23 mouse cellular contexts compared by ENCODE assay signal in the genomic region with DNA sequence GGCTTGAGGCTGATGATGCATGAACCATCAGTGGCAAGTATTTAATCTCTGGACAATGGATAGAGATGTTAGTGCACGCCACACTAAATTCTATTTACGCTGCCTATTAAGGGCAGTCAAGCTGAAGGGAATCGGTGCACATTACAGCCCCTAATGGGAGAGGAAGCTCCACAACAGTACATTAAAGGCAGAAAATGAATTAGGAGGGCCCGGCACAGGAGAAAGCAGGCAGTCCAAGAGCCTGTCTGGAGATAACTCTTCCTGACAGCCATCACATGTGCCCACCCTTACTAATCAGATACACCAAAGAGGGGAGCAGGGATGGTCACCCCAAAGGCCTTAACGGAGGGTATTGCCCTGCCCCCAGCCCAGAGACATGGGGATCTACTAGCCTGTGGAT.
A peak's percentile ranks its signal among the peaks of the same experiment; 100 is the strongest.
DNase-seq lines count a peak whose midpoint lies in the region; ATAC-seq and TF ChIP-seq lines count a peak whose summit lies in the region.
"Had no signal": no experiment of that assay in that cellular context is flagged by ENCODE, and none has a peak within 500 bp of the region (broad histone marks: within the 10 kb centered on the region; RNA-seq: fewer than 3 reads in every experiment).

No protein-coding gene starts in this region.

- H3K27ac ChIP-seq in hindbrain, embryonic 12.5 days, result no peak overlapping the region
- H3K27ac ChIP-seq in hindbrain, embryonic 10.5 days, result no peak overlapping the region
- no peak overlapping the region for H3K27ac ChIP-seq in midbrain, embryonic 11.5 days (ENCODE audit: low read depth, low read length)
- H3K27ac ChIP-seq in midbrain, embryonic 16.5 days (ENCODE audit: low read length), result no peak overlapping the region
- H3K27ac ChIP-seq in embryonic facial prominence, embryonic 14.5 days (replicated peaks; ENCODE audit: low read depth, low read length), result no peak overlapping the region
- no peak overlapping the region for H3K27ac ChIP-seq in thymus, adult 2 months (ENCODE audit: control insufficient read depth, insufficient read depth, low read length)
- H3K27ac ChIP-seq: embryonic facial prominence, embryonic 13.5 days; gastrocnemius, adult 2 months; intestine, embryonic 15.5 days; layer of hippocampus, adult 2 months; limb, embryonic 10.5 days; liver, embryonic 15.5 days; lung, embryonic 15.5 days had no signal

- H3K9me3 ChIP-seq in hindbrain, embryonic 12.5 days (replicated peaks), result no peaks in the 10 kb centered on the region
- no peaks in the 10 kb centered on the region for H3K9me3 ChIP-seq in hindbrain, embryonic 10.5 days
- H3K9me3 ChIP-seq in midbrain, embryonic 11.5 days (ENCODE audit: control insufficient read depth, low read length), result no peaks in the 10 kb centered on the region
- H3K9me3 ChIP-seq in midbrain, embryonic 16.5 days (replicated peaks; ENCODE audit: control insufficient read depth, low read length, poor library complexity, severe bottlenecking), result no peaks in the 10 kb centered on the region
- H3K9me3 ChIP-seq in embryonic facial prominence, embryonic 14.5 days (ENCODE audit: control insufficient read depth, low read length), result no peaks in the 10 kb centered on the region
- H3K9me3 ChIP-seq: embryonic facial prominence, embryonic 13.5 days; intestine, embryonic 15.5 days; limb, embryonic 10.5 days; liver, embryonic 15.5 days; lung, embryonic 15.5 days had no signal

- no peak overlapping the region for H3K9ac ChIP-seq in hindbrain, embryonic 12.5 days
- no peak overlapping the region for H3K9ac ChIP-seq in midbrain, embryonic 11.5 days (ENCODE audit: low read length)
- no peak overlapping the region for H3K9ac ChIP-seq in midbrain, embryonic 16.5 days (ENCODE audit: low read depth, low read length)
- no peak overlapping the region for H3K9ac ChIP-seq in embryonic facial prominence, embryonic 14.5 days (ENCODE audit: low read depth, low read length)
- H3K9ac ChIP-seq: embryonic facial prominence, embryonic 13.5 days; intestine, embryonic 15.5 days; liver, embryonic 15.5 days; lung, embryonic 15.5 days had no signal

- no peak for TF ChIP-seq CTCF in thymus, adult 2 months (IDR thresholded peaks at IDR 0.05; ENCODE audit: borderline replicate concordance, control insufficient read depth, extremely low read depth, insufficient read depth, low read length, poor library complexity)

- H3K4me1 ChIP-seq in hindbrain, embryonic 12.5 days, result no peaks in the 10 kb centered on the region
- H3K4me1 ChIP-seq in hindbrain, embryonic 10.5 days (replicated peaks), result no peaks in the 10 kb centered on the region
- H3K4me1 ChIP-seq in midbrain, embryonic 11.5 days (ENCODE audit: control insufficient read depth, insufficient read depth, low read length), result no peaks in the 10 kb centered on the region
- no peaks in the 10 kb centered on the region for H3K4me1 ChIP-seq in midbrain, embryonic 16.5 days (ENCODE audit: control insufficient read depth, insufficient read depth, low read length)
- H3K4me1 ChIP-seq in embryonic facial prominence, embryonic 14.5 days (ENCODE audit: control insufficient read depth, insufficient read depth, low read length), result no peaks in the 10 kb centered on the region
- H3K4me1 ChIP-seq in thymus, adult 2 months (replicated peaks; ENCODE audit: control insufficient read depth, insufficient read depth, low read length), result no peaks in the 10 kb centered on the region
- H3K4me1 ChIP-seq: embryonic facial prominence, embryonic 13.5 days; intestine, embryonic 15.5 days; limb, embryonic 10.5 days; liver, embryonic 15.5 days; lung, embryonic 15.5 days had no signal

- DNase-seq in hindbrain, embryonic 10.5 days (ENCODE audit: low spot score), result no peak
- peak; percentile 76 for DNase-seq in midbrain, embryonic 11.5 days (ENCODE audit: low spot score, missing footprints)
- DNase-seq in Muller cell, postnatal 12 days (ENCODE audit: inconsistent ontology term), result peak; percentile 20
- DNase-seq in embryonic facial prominence, embryonic 14.5 days (ENCODE audit: low spot score), result peak; percentile 34
- DNase-seq in thymus, adult 2 months, result no peak
- DNase-seq: adrenal gland, adult 2 months; B cell, adult 2 months; cerebellum, adult 18-20 months; cerebellum, postnatal 14 days; gastrocnemius, adult 2 months; kidney, postnatal 14 days; liver; lung, postnatal 4 days had no signal

- no peaks in the 10 kb centered on the region for H3K36me3 ChIP-seq in hindbrain, embryonic 12.5 days
- H3K36me3 ChIP-seq in hindbrain, embryonic 10.5 days, result no peaks in the 10 kb centered on the region
- H3K36me3 ChIP-seq in midbrain, embryonic 11.5 days (ENCODE audit: control insufficient read depth, insufficient read depth, low read length), result no peaks in the 10 kb centered on the region
- H3K36me3 ChIP-seq in midbrain, embryonic 16.5 days (ENCODE audit: control insufficient read depth, insufficient read depth, low read length), result no peaks in the 10 kb centered on the region
- H3K36me3 ChIP-seq in embryonic facial prominence, embryonic 14.5 days (ENCODE audit: control insufficient read depth, insufficient read depth, low read length), result no peaks in the 10 kb centered on the region
- H3K36me3 ChIP-seq in thymus, adult 2 months (ENCODE audit: control insufficient read depth, insufficient read depth, low read length), result no peaks in the 10 kb centered on the region
- H3K36me3 ChIP-seq: embryonic facial prominence, embryonic 13.5 days; G1E; intestine, embryonic 15.5 days; limb, embryonic 10.5 days; liver, embryonic 15.5 days; lung, embryonic 15.5 days had no signal

- H3K4me2 ChIP-seq in hindbrain, embryonic 12.5 days (replicated peaks), result no peak overlapping the region
- no peak overlapping the region for H3K4me2 ChIP-seq in midbrain, embryonic 11.5 days
- H3K4me2 ChIP-seq in midbrain, embryonic 16.5 days (ENCODE audit: low read length), result no peak overlapping the region
- no peak overlapping the region for H3K4me2 ChIP-seq in embryonic facial prominence, embryonic 14.5 days (ENCODE audit: low read depth, low read length)
- H3K4me2 ChIP-seq: embryonic facial prominence, embryonic 13.5 days; intestine, embryonic 15.5 days; liver, embryonic 15.5 days; lung, embryonic 15.5 days had no signal

- H3K27me3 ChIP-seq in hindbrain, embryonic 12.5 days, result peaks cover 35% of the 10 kb centered on the region
- H3K27me3 ChIP-seq in hindbrain, embryonic 10.5 days (ENCODE audit: insufficient read depth, poor library complexity, severe bottlenecking), result peaks cover 8% of the 10 kb centered on the region; the same call in 1 of the 2 replicates
- H3K27me3 ChIP-seq in midbrain, embryonic 11.5 days (ENCODE audit: control insufficient read depth, insufficient read depth, low read length), result no peaks in the 10 kb centered on the region
- H3K27me3 ChIP-seq in midbrain, embryonic 16.5 days (ENCODE audit: control insufficient read depth, insufficient read depth, low read depth, low read length), result no peaks in the 10 kb centered on the region
- H3K27me3 ChIP-seq in embryonic facial prominence, embryonic 14.5 days (replicated peaks; ENCODE audit: control insufficient read depth, insufficient read depth, low read length), result no peaks in the 10 kb centered on the region
- H3K27me3 ChIP-seq in thymus, adult 2 months (ENCODE audit: control insufficient read depth, insufficient read depth, low read length), result no peaks in the 10 kb centered on the region
- H3K27me3 ChIP-seq: intestine, embryonic 15.5 days; liver, embryonic 15.5 days; lung, embryonic 15.5 days had no signal

- WGBS in hindbrain, embryonic 12.5 days, result 58% methylated on average over 5 of the region's 5 CpGs
- WGBS in hindbrain, embryonic 10.5 days, result 75% methylated on average over 5 of the region's 5 CpGs
- 58% methylated on average over 5 of the region's 5 CpGs for WGBS in midbrain, embryonic 11.5 days
- 35% methylated on average over 5 of the region's 5 CpGs for WGBS in midbrain, embryonic 16.5 days
- 88% methylated on average over 5 of the region's 5 CpGs for WGBS in embryonic facial prominence, embryonic 14.5 days
- WGBS in thymus, adult 2 months, result 92% methylated on average over 5 of the region's 5 CpGs

- no peak for TF ChIP-seq POLR2A in thymus, adult 2 months (IDR thresholded peaks at IDR 0.05; ENCODE audit: control insufficient read depth, extremely low read depth, insufficient read depth, low read length, poor library complexity)

- peak; percentile 61 for ATAC-seq in hindbrain, embryonic 12.5 days (ENCODE audit: low FRiP score)
- ATAC-seq in midbrain, embryonic 11.5 days (ENCODE audit: low FRiP score), result 0 out of 2 replicates have a peak, but pooled peaks have one; percentile 16
- no peak for ATAC-seq in midbrain, embryonic 16.5 days
- ATAC-seq in embryonic facial prominence, embryonic 14.5 days (ENCODE audit: low read depth), result peak; percentile 47; the same call in 1 of the 2 replicates
- ATAC-seq: hindbrain, embryonic 16.5 days; intestine, embryonic 15.5 days had no signal

- H3K4me3 ChIP-seq in hindbrain, embryonic 12.5 days, result no peak overlapping the region
- no peak overlapping the region for H3K4me3 ChIP-seq in hindbrain, embryonic 10.5 days
- no peak overlapping the region for H3K4me3 ChIP-seq in midbrain, embryonic 11.5 days (ENCODE audit: low read depth, low read length)
- no peak overlapping the region for H3K4me3 ChIP-seq in midbrain, embryonic 16.5 days (ENCODE audit: low read depth, low read length)
- H3K4me3 ChIP-seq in embryonic facial prominence, embryonic 14.5 days (ENCODE audit: low read depth, low read length), result no peak overlapping the region
- H3K4me3 ChIP-seq in thymus, adult 2 months (ENCODE audit: control insufficient read depth, insufficient read depth, low read length), result no peak overlapping the region
- H3K4me3 ChIP-seq: embryonic facial prominence, embryonic 13.5 days; gastrocnemius, adult 2 months; intestine, embryonic 15.5 days; layer of hippocampus, adult 2 months; limb, embryonic 10.5 days; liver, embryonic 15.5 days; lung, embryonic 15.5 days had no signal

Comparison
In these comparisons a context has a peak if more than half of its experiments do, and no peak if none do; other contexts are left out.
1. DNase-seq: peak in midbrain, embryonic 11.5 days (single experiment), Muller cell, postnatal 12 days (single experiment) and embryonic facial prominence, embryonic 14.5 days (single experiment); none in hindbrain, embryonic 10.5 days (single experiment) and thymus, adult 2 months (single experiment).